Mouse (Mus musculus): ENCODE results near the gene Me1. TPM values are rescaled to one million over a fixed set of nuclear protein-coding genes. Genes with fewer than 3 reads are reported as not detected.

Gene Me1
- polyA plus RNA-seq, 1 experiment from 2014 or later: 34.3 TPM

- no peak for ATAC-seq (replicated peaks; ENCODE audit: insufficient number of reproducible peaks, low FRiP score, low TSS enrichment)
- H3K36me3 ChIP-seq (ENCODE audit: control insufficient read depth, insufficient read depth, low read length): no peaks in the 10 kb centered on the region
- H3K27me3 ChIP-seq (ENCODE audit: control insufficient read depth, insufficient read depth, low read length): no peaks in the 10 kb centered on the region
- H3K27ac ChIP-seq (ENCODE audit: low read depth, low read length): no peak overlapping the region
- no peaks in the 10 kb centered on the region for H3K9me3 ChIP-seq (replicated peaks; ENCODE audit: control insufficient read depth, low read length)
- no peak overlapping the region for H3K4me3 ChIP-seq (ENCODE audit: low read depth, low read length)
- H3K4me1 ChIP-seq (ENCODE audit: control insufficient read depth, insufficient read depth, low read length): peaks cover 5% of the 10 kb centered on the region; the same call in 1 of the 2 replicates
- H3K9ac ChIP-seq (ENCODE audit: low read depth, low read length): no peak overlapping the region
- 83% methylated on average over 4 of the region's 4 CpGs for WGBS (ENCODE audit: insufficient replicate concordance)
- H3K4me2 ChIP-seq: no peak overlapping the region
Observed at GRCm38 (mm10) chr9:86682278-86682677, 13.5 kb downstream of the Me1 start.

DNA sequence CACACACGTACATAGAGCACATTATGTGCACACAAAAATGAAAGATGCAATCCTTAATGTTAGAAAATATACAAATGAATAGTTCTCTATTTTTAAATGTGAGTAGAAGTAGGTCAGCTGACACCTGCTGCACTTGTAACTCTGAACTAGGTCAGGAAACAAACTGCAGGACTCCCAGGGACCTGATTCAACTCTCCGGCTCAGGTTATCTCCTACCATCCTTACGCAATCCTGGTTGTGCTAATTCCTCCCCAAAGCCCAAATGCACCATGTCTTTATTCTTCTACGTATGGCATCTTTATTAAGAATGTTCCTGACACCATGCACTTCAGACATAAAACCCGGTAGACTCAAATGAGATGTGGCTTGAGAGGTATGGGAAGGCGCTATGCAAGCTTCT lies 15.3 kb downstream of the Me1 start:
- Histone ChIP-seq H3K4me3 (ENCODE audit: low read depth, low read length) (no peak overlapping the region), H3K27ac (ENCODE audit: low read depth, low read length) (no peak overlapping the region), H3K4me1 (ENCODE audit: control insufficient read depth, insufficient read depth, low read length) (peaks cover 5% of the 10 kb centered on the region; the same call in 1 of the 2 replicates), H3K9ac (ENCODE audit: low read depth, low read length) (no peak overlapping the region), H3K4me2 (no peak overlapping the region), H3K27me3 (ENCODE audit: control insufficient read depth, insufficient read depth, low read length) (no peaks in the 10 kb centered on the region), H3K36me3 (ENCODE audit: control insufficient read depth, insufficient read depth, low read length) (no peaks in the 10 kb centered on the region), H3K9me3 (replicated peaks; ENCODE audit: control insufficient read depth, low read length) (no peaks in the 10 kb centered on the region)
- 87% methylated on average over 6 of the region's 6 CpGs for WGBS (ENCODE audit: insufficient replicate concordance)
- ATAC-seq (replicated peaks; ENCODE audit: insufficient number of reproducible peaks, low FRiP score, low TSS enrichment): no peak

- H3K4me3 ChIP-seq (ENCODE audit: low read depth, low read length): no peak overlapping the region
- 87% methylated on average over 11 of the region's 11 CpGs for WGBS (ENCODE audit: insufficient replicate concordance)
- no peaks in the 10 kb centered on the region for H3K9me3 ChIP-seq (replicated peaks; ENCODE audit: control insufficient read depth, low read length)
- no peak overlapping the region for H3K4me2 ChIP-seq
- H3K36me3 ChIP-seq (ENCODE audit: control insufficient read depth, insufficient read depth, low read length): no peaks in the 10 kb centered on the region
- H3K27ac ChIP-seq (ENCODE audit: low read depth, low read length): no peak overlapping the region
- H3K27me3 ChIP-seq (ENCODE audit: control insufficient read depth, insufficient read depth, low read length): no peaks in the 10 kb centered on the region
- peaks cover 5% of the 10 kb centered on the region; the same call in 1 of the 2 replicates for H3K4me1 ChIP-seq (ENCODE audit: control insufficient read depth, insufficient read depth, low read length)
- no peak for ATAC-seq (replicated peaks; ENCODE audit: insufficient number of reproducible peaks, low FRiP score, low TSS enrichment)
- no peak overlapping the region for H3K9ac ChIP-seq (ENCODE audit: low read depth, low read length)
Observed at GRCm38 (mm10) chr9:86679843-86680417, 15.8 kb downstream of the Me1 start.

DNA sequence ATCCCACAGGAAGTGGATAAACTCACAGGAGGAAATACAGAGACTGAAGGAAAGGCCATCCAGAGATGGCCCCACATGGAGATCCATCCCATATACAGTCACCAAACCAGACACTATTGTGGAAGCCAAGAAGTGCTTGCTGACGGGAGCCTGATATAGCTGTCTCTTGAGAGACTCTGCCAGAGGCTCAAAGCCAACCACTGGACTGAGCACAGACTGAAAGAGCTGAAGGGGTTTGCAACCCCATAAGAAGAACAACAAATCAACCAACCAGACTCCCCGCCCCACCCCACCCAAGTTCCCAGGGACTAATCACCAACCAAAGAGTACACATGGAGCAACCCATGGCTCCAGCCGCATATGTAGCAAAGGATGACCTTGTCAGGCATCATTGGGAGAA lies 19.5 kb downstream of the Me1 start:
- Histone ChIP-seq H3K27me3 (ENCODE audit: control insufficient read depth, insufficient read depth, low read length) (no peaks in the 10 kb centered on the region), H3K27ac (ENCODE audit: low read depth, low read length) (no peak overlapping the region), H3K9me3 (replicated peaks; ENCODE audit: control insufficient read depth, low read length) (no peaks in the 10 kb centered on the region), H3K36me3 (ENCODE audit: control insufficient read depth, insufficient read depth, low read length) (no peaks in the 10 kb centered on the region), H3K9ac (ENCODE audit: low read depth, low read length) (no peak overlapping the region), H3K4me2 (no peak overlapping the region), H3K4me1 (ENCODE audit: control insufficient read depth, insufficient read depth, low read length) (no peaks in the 10 kb centered on the region), H3K4me3 (ENCODE audit: low read depth, low read length) (no peak overlapping the region)
- ATAC-seq (replicated peaks; ENCODE audit: insufficient number of reproducible peaks, low FRiP score, low TSS enrichment): no peak
- 68% methylated on average over 3 of the region's 3 CpGs for WGBS (ENCODE audit: insufficient replicate concordance)

DNA sequence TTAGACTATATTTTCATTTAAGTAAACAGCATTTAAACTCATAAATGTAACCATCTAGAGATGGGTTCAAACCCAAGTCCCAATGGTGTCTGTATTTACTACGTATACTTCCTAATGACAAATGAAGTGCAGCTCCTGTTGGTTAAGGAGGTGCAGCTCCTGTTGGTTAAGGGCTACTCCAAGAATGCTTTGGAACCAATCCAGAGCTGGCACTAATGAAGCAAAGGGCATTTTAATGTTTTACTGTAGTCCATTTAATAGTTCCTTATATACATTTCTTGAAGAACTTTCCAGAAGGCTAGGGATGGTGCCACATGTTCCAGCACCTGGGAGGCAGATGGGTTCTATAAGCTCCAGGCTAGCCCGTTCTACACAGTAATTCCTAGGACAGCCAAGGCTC lies 20.3 kb downstream of the Me1 start:
- no peak for ATAC-seq (replicated peaks; ENCODE audit: insufficient number of reproducible peaks, low FRiP score, low TSS enrichment)

DNA sequence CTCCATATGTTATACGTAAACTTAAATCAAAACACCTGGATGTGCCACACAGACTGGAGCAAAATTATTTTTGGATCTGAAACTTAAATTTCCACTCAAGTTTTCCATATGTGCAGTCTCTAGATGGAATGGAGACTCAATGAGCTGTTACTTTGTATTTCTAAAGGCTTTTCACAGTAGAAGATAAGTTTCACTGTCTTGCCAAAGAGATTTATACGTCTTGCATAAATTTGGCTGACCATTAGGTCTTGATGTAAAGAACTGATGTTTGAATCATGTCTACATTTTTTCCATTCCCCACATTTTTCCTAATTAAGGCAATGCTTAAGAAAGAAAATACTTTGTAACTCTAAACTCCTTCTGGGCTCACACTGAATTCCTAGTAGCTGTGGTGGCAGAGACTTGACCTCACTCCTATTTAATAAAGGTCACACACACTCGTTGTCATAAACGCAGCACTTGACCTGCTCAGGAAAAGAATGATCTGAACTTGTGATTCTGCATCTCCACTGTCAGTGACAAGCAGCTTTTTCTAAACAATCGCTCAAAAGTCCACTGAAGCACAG lies 22.8 kb downstream of the Me1 start:
- Histone ChIP-seq H3K4me1 (ENCODE audit: control insufficient read depth, insufficient read depth, low read length) (no peaks in the 10 kb centered on the region), H3K27me3 (ENCODE audit: control insufficient read depth, insufficient read depth, low read length) (no peaks in the 10 kb centered on the region), H3K36me3 (ENCODE audit: control insufficient read depth, insufficient read depth, low read length) (no peaks in the 10 kb centered on the region), H3K9ac (ENCODE audit: low read depth, low read length) (no peak overlapping the region), H3K27ac (ENCODE audit: low read depth, low read length) (no peak overlapping the region), H3K4me2 (no peak overlapping the region), H3K9me3 (replicated peaks; ENCODE audit: control insufficient read depth, low read length) (no peaks in the 10 kb centered on the region), H3K4me3 (ENCODE audit: low read depth, low read length) (no peak overlapping the region)
- 65% methylated on average over 5 of the region's 5 CpGs for WGBS (ENCODE audit: insufficient replicate concordance)
- no peak for ATAC-seq (replicated peaks; ENCODE audit: insufficient number of reproducible peaks, low FRiP score, low TSS enrichment)

More for the DNA sequence above, 20.3 kb downstream of the Me1 start:
- no peak overlapping the region for H3K27ac ChIP-seq (ENCODE audit: low read depth, low read length)
- H3K4me2 ChIP-seq: no peak overlapping the region
- no peaks in the 10 kb centered on the region for H3K36me3 ChIP-seq (ENCODE audit: control insufficient read depth, insufficient read depth, low read length)
- 90% methylated on average over 2 of the region's 2 CpGs for WGBS (ENCODE audit: insufficient replicate concordance)
- H3K27me3 ChIP-seq (ENCODE audit: control insufficient read depth, insufficient read depth, low read length): no peaks in the 10 kb centered on the region
- no peak overlapping the region for H3K9ac ChIP-seq (ENCODE audit: low read depth, low read length)
- no peak overlapping the region for H3K4me3 ChIP-seq (ENCODE audit: low read depth, low read length)
- H3K4me1 ChIP-seq (ENCODE audit: control insufficient read depth, insufficient read depth, low read length): no peaks in the 10 kb centered on the region
- no peaks in the 10 kb centered on the region for H3K9me3 ChIP-seq (replicated peaks; ENCODE audit: control insufficient read depth, low read length)

- WGBS (ENCODE audit: insufficient replicate concordance): 42% methylated on average over 8 of the region's 8 CpGs
- no peak overlapping the region for H3K9ac ChIP-seq (ENCODE audit: low read depth, low read length)
- H3K27ac ChIP-seq (ENCODE audit: low read depth, low read length): peak overlapping the region; percentile 50
- H3K4me2 ChIP-seq: no peak overlapping the region
- H3K27me3 ChIP-seq (ENCODE audit: control insufficient read depth, insufficient read depth, low read length): no peaks in the 10 kb centered on the region
- no peak for ATAC-seq (replicated peaks; ENCODE audit: insufficient number of reproducible peaks, low FRiP score, low TSS enrichment)
- no peaks in the 10 kb centered on the region for H3K4me1 ChIP-seq (ENCODE audit: control insufficient read depth, insufficient read depth, low read length)
- H3K36me3 ChIP-seq (ENCODE audit: control insufficient read depth, insufficient read depth, low read length): no peaks in the 10 kb centered on the region
- no peaks in the 10 kb centered on the region for H3K9me3 ChIP-seq (replicated peaks; ENCODE audit: control insufficient read depth, low read length)
- H3K4me3 ChIP-seq (ENCODE audit: low read depth, low read length): no peak overlapping the region
Observed at GRCm38 (mm10) chr9:86668590-86669252, 27.0 kb downstream of the Me1 start.

GRCm38 (mm10) chr9:86667138-86667750 lies 28.5 kb downstream of the Me1 start:
- Histone ChIP-seq H3K4me3 (ENCODE audit: low read depth, low read length) (no peak overlapping the region), H3K36me3 (ENCODE audit: control insufficient read depth, insufficient read depth, low read length) (no peaks in the 10 kb centered on the region), H3K9me3 (replicated peaks; ENCODE audit: control insufficient read depth, low read length) (no peaks in the 10 kb centered on the region), H3K4me1 (ENCODE audit: control insufficient read depth, insufficient read depth, low read length) (no peaks in the 10 kb centered on the region), H3K9ac (ENCODE audit: low read depth, low read length) (no peak overlapping the region), H3K4me2 (no peak overlapping the region), H3K27me3 (ENCODE audit: control insufficient read depth, insufficient read depth, low read length) (no peaks in the 10 kb centered on the region), H3K27ac (ENCODE audit: low read depth, low read length) (no peak overlapping the region)
- ATAC-seq (replicated peaks; ENCODE audit: insufficient number of reproducible peaks, low FRiP score, low TSS enrichment): no peak
- WGBS (ENCODE audit: insufficient replicate concordance): 72% methylated on average over 7 of the region's 7 CpGs
